Mouse (Mus musculus): Measurements from ENCODE around the gene Itpr1.

Gene Itpr1

GRCm38 (mm10) chr6:108401412-108401955 lies 188.6 kb downstream of the Itpr1 start:
- no peak for DNase-seq

- DNase-seq = no peak
Measured at GRCm38 (mm10) chr6:108404736-108405135, 191.8 kb downstream of the Itpr1 start.

GRCm38 (mm10) chr6:108408053-108408452 lies 195.2 kb downstream of the Itpr1 start:
- DNase-seq = peak; percentile 46

GRCm38 (mm10) chr6:108408726-108409125 lies 195.8 kb downstream of the Itpr1 start:
- DNase-seq = no peak

GRCm38 (mm10) chr6:108410771-108411170 lies 197.9 kb downstream of the Itpr1 start:
- no peak for DNase-seq

GRCm38 (mm10) chr6:108411201-108411600 lies 198.3 kb downstream of the Itpr1 start:
- DNase-seq = no peak

GRCm38 (mm10) chr6:108413006-108413405 lies 200.1 kb downstream of the Itpr1 start:
- no peak for DNase-seq

- no peak for DNase-seq
Measured at GRCm38 (mm10) chr6:108413593-108413992, 200.7 kb downstream of the Itpr1 start.

GRCm38 (mm10) chr6:108415847-108416246 lies 203.0 kb downstream of the Itpr1 start:
- DNase-seq = no peak

- DNase-seq = peak; percentile 71
Measured at GRCm38 (mm10) chr6:108417508-108417907, 204.6 kb downstream of the Itpr1 start.

- no peak for DNase-seq
Measured at GRCm38 (mm10) chr6:108418218-108418617, 205.3 kb downstream of the Itpr1 start.

- no peak for DNase-seq
Measured at GRCm38 (mm10) chr6:108424749-108425584, 212.1 kb downstream of the Itpr1 start.

- DNase-seq = peak; percentile 94
Measured at GRCm38 (mm10) chr6:108426789-108427188, 213.9 kb downstream of the Itpr1 start.

GRCm38 (mm10) chr6:108428383-108428782 lies 215.5 kb downstream of the Itpr1 start:
- DNase-seq = no peak

- DNase-seq = no peak
Measured at GRCm38 (mm10) chr6:108429950-108430349, 217.1 kb downstream of the Itpr1 start.

GRCm38 (mm10) chr6:108431193-108431592 lies 218.3 kb downstream of the Itpr1 start:
- DNase-seq = no peak

- DNase-seq = no peak
Measured at GRCm38 (mm10) chr6:108432836-108433235, 219.9 kb downstream of the Itpr1 start.

GRCm38 (mm10) chr6:108434816-108435215 lies 221.9 kb downstream of the Itpr1 start:
- no peak for DNase-seq

GRCm38 (mm10) chr6:108435467-108435866 lies 222.6 kb downstream of the Itpr1 start:
- no peak for DNase-seq

GRCm38 (mm10) chr6:108436608-108437007 lies 223.7 kb downstream of the Itpr1 start:
- DNase-seq = no peak

- no peak for DNase-seq
Measured at GRCm38 (mm10) chr6:108441290-108441689, 228.4 kb downstream of the Itpr1 start.

GRCm38 (mm10) chr6:108442291-108442690 lies 229.4 kb downstream of the Itpr1 start:
- no peak for DNase-seq

GRCm38 (mm10) chr6:108444435-108444834 lies 231.5 kb downstream of the Itpr1 start:
- peak; percentile 74 for DNase-seq

GRCm38 (mm10) chr6:108445006-108445405 lies 232.1 kb downstream of the Itpr1 start:
- no peak for DNase-seq

- DNase-seq = no peak
Measured at GRCm38 (mm10) chr6:108446766-108447165, 233.9 kb downstream of the Itpr1 start.
